In genomic region chr10:119612034-119612433, GRCm38 (mm10) we compare ENCODE assay signal across 25 mouse cellular contexts.
A peak's percentile ranks its signal among the peaks of the same experiment; 100 is the strongest.
DNase-seq lines count a peak whose midpoint lies in the region; ATAC-seq and TF ChIP-seq lines count a peak whose summit lies in the region.
"Had no signal": no experiment of that assay in that cellular context is flagged by ENCODE, and none has a peak within 500 bp of the region (broad histone marks: within the 10 kb centered on the region; RNA-seq: fewer than 3 reads in every experiment).

No protein-coding gene starts in this region.

- no peak overlapping the region for H3K9ac ChIP-seq in kidney, embryonic 14.5 days (ENCODE audit: low read depth, low read length)
- H3K9ac ChIP-seq in kidney, embryonic 15.5 days: no peak overlapping the region
- H3K9ac ChIP-seq in ES-E14 (ENCODE audit: insufficient read depth, low read depth, low read length, poor library complexity, severe bottlenecking): no peak overlapping the region
- H3K9ac ChIP-seq: embryonic facial prominence, embryonic 13.5 days; embryonic facial prominence, embryonic 15.5 days; forebrain, embryonic 12.5 days had no signal

- peak; percentile 10 for DNase-seq in kidney, adult 11 months
- DNase-seq in kidney, adult 8-10 months: peak; percentile 7 to 13
- peak; percentile 22 for DNase-seq in testis, postnatal 10 days (ENCODE audit: low spot score)
- no peak for DNase-seq in testis, postnatal 14 days (ENCODE audit: low spot score)
- DNase-seq in ES-E14 (ENCODE audit: low read depth, low spot score): no peak
- no peak for DNase-seq in urinary bladder, postnatal 36 days (ENCODE audit: low spot score in 2 of 2)
- DNase-seq: adrenal gland, adult 2 months; adrenal gland, postnatal 10 days; adrenal gland, postnatal 25 days; cerebellum, adult 11 months; cerebellum, adult 18-20 months; cerebellum, adult 8-10 months; cerebellum, adult 9-11 months; cerebellum, postnatal 14 days; cerebellum, postnatal 36 days; embryo, embryonic 11 days had no signal

- no peak for ATAC-seq in kidney, embryonic 14.5 days (ENCODE audit: low FRiP score, low TSS enrichment)
- no peak for ATAC-seq in kidney, embryonic 15.5 days (replicated peaks; ENCODE audit: low FRiP score)
- ATAC-seq: forebrain, embryonic 14.5 days; forebrain, embryonic 16.5 days had no signal

- H3K4me3 ChIP-seq in kidney, embryonic 14.5 days (ENCODE audit: low read length): no peak overlapping the region
- no peak overlapping the region for H3K4me3 ChIP-seq in kidney, embryonic 15.5 days (replicated peaks)
- no peak overlapping the region for H3K4me3 ChIP-seq in ES-E14 (ENCODE audit: insufficient read depth in 1 of 2, low read depth in 1 of 2, low read length in 2 of 2, poor library complexity in 1 of 2, severe bottlenecking in 1 of 2)
- H3K4me3 ChIP-seq: embryonic facial prominence, embryonic 13.5 days; embryonic facial prominence, embryonic 15.5 days; erythroblast, embryonic 14.5 days; forebrain, embryonic 10.5 days; forebrain, embryonic 12.5 days had no signal

- no peak overlapping the region for H3K27ac ChIP-seq in kidney, embryonic 14.5 days (ENCODE audit: low read depth, low read length)
- no peak overlapping the region for H3K27ac ChIP-seq in kidney, embryonic 15.5 days
- H3K27ac ChIP-seq in ES-E14 (ENCODE audit: insufficient read depth, low read depth, low read length, poor library complexity, severe bottlenecking): peak overlapping the region; percentile 18; the same call in 1 of the 2 replicates
- H3K27ac ChIP-seq: embryonic facial prominence, embryonic 13.5 days; embryonic facial prominence, embryonic 15.5 days; forebrain, embryonic 10.5 days; forebrain, embryonic 12.5 days had no signal

- H3K27me3 ChIP-seq in kidney, embryonic 14.5 days (ENCODE audit: control insufficient read depth, insufficient read depth, low read length): no peaks in the 10 kb centered on the region
- H3K27me3 ChIP-seq in kidney, embryonic 15.5 days: no peaks in the 10 kb centered on the region
- H3K27me3 ChIP-seq: embryonic facial prominence, embryonic 13.5 days; embryonic facial prominence, embryonic 15.5 days; forebrain, embryonic 12.5 days had no signal

- H3K9me3 ChIP-seq in kidney, embryonic 14.5 days (ENCODE audit: control insufficient read depth, low read length): no peaks in the 10 kb centered on the region
- no peaks in the 10 kb centered on the region for H3K9me3 ChIP-seq in kidney, embryonic 15.5 days (replicated peaks)
- no peaks in the 10 kb centered on the region for H3K9me3 ChIP-seq in ES-E14 (ENCODE audit: control insufficient read depth, insufficient read depth, low read depth, low read length)
- H3K9me3 ChIP-seq: embryonic facial prominence, embryonic 13.5 days; embryonic facial prominence, embryonic 15.5 days; forebrain, embryonic 10.5 days; forebrain, embryonic 12.5 days had no signal

- 86% methylated on average over 5 of the region's 5 CpGs for WGBS in kidney, embryonic 14.5 days
- 90% methylated on average over 5 of the region's 5 CpGs for WGBS in kidney, embryonic 15.5 days

- no peaks in the 10 kb centered on the region for H3K36me3 ChIP-seq in kidney, embryonic 14.5 days (ENCODE audit: control insufficient read depth, insufficient read depth, low read length)
- H3K36me3 ChIP-seq in kidney, embryonic 15.5 days: no peaks in the 10 kb centered on the region
- H3K36me3 ChIP-seq in ES-E14 (ENCODE audit: control insufficient read depth, insufficient read depth, low read length, poor library complexity, severe bottlenecking): no peaks in the 10 kb centered on the region
- H3K36me3 ChIP-seq: embryonic facial prominence, embryonic 13.5 days; embryonic facial prominence, embryonic 15.5 days; forebrain, embryonic 10.5 days; forebrain, embryonic 12.5 days had no signal

- no peak overlapping the region for H3K4me2 ChIP-seq in kidney, embryonic 14.5 days (replicated peaks; ENCODE audit: low read depth, low read length)
- no peak overlapping the region for H3K4me2 ChIP-seq in kidney, embryonic 15.5 days
- H3K4me2 ChIP-seq: embryonic facial prominence, embryonic 13.5 days; embryonic facial prominence, embryonic 15.5 days; forebrain, embryonic 12.5 days had no signal

- H3K4me1 ChIP-seq in kidney, embryonic 14.5 days (ENCODE audit: control insufficient read depth, insufficient read depth, low read length): peaks cover 15% of the 10 kb centered on the region
- peaks cover 31% of the 10 kb centered on the region for H3K4me1 ChIP-seq in kidney, embryonic 15.5 days
- peaks cover 4 to 6% of the 10 kb centered on the region in 2 experiments; a peak in 3 of 4 replicates for H3K4me1 ChIP-seq in ES-E14 (ENCODE audit: control insufficient read depth in 2 of 2, insufficient read depth in 2 of 2, low read length in 2 of 2, poor library complexity in 1 of 2)

- in situ Hi-C loops in ES-E14 (cut with MboI; ENCODE audit: low sequenced_read_pairs in 2 of 2, unreplicated experiment in 2 of 2): no loop called here

TF ChIP-seq in ES-E14, 5 proteins besides CTCF, POLR2A, EP300 and RAD21:
- TF ChIP-seq ZNF384 (IDR thresholded peaks at IDR 0.05; ENCODE audit: low read depth, low read length) (no peak), HCFC1 (IDR thresholded peaks at IDR 0.05; ENCODE audit: borderline replicate concordance, insufficient read depth, low read length) (no peak), CHD2 (IDR thresholded peaks at IDR 0.05; ENCODE audit: low read depth, low read length) (no peak), MAFK (IDR thresholded peaks at IDR 0.05; ENCODE audit: insufficient read depth, low read depth, low read length) (no peak), ZC3H11A (IDR thresholded peaks at IDR 0.05; ENCODE audit: borderline replicate concordance, low read depth, low read length) (no peak)

Comparison
In these comparisons a context has a peak if more than half of its experiments do, and no peak if none do; other contexts are left out.
1. DNase-seq: peak in kidney, adult 11 months (single experiment), kidney, adult 8-10 months (2 of 2) and testis, postnatal 10 days (single experiment); none in testis, postnatal 14 days (single experiment), ES-E14 (single experiment) and urinary bladder, postnatal 36 days (0 of 2).